Mouse (Mus musculus): Measurements from ENCODE around the gene Nptxr.

GRCm38 (mm10) chr15:79827778-79828210 is 23.2 kb upstream of the Nptxr start:
- TF ChIP-seq CTCF (IDR thresholded peaks at IDR 0.05; ENCODE audit: borderline replicate concordance, insufficient read depth, low read depth, low read length) = no peak
- no peak for TF ChIP-seq POLR2A (IDR thresholded peaks at IDR 0.05; ENCODE audit: borderline replicate concordance, insufficient read depth, low read length)

All from cerebellum, adult 2 months (tissue).